Mouse (Mus musculus): ENCODE measurements around the gene Usp17lb. TPM values are rescaled to one million over a fixed set of nuclear protein-coding genes. Genes with fewer than 3 reads are reported as not detected.
"Not testable (repeated sequence)": the region's sequence is repeated elsewhere in the genome, so short reads cannot be mapped to it uniquely, and the experiment has no call there.

The Usp17lb gene
- not detected in 2 replicates for polyA plus RNA-seq (2011; ENCODE audit: insufficient read depth, insufficient read length, low read depth, missing spikeins)

DNA sequence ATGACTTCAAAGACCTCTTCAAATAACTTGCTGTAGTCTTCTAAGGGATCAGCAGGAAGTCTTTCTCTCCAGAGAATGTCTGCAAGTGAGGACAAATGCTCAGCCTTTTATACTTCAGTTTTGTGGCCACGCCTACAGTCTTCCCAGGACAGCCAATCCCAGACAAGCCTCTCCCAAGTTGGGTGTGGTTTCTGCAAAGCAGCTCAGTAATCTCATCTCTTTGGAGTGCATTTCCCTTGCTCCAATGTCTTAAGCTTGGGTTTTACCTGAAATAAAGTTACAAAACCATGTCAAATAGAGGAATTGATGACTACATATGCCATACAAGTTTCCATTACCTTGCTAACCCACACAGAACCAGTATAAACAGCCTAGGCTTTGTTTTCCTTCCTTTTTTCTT is at the start of gene Usp17lb:
TSS of gene Usp17lb (minus strand) at position 101 of the 400 bp plus-strand sequence.
- no peaks in the 10 kb centered on the region for H3K27me3 ChIP-seq (ENCODE audit: control insufficient read depth, insufficient read depth, low read length, poor library complexity, severe bottlenecking)
- no peaks in the 10 kb centered on the region for H3K4me1 ChIP-seq (ENCODE audit: control insufficient read depth, insufficient read depth, low read length)

DNA sequence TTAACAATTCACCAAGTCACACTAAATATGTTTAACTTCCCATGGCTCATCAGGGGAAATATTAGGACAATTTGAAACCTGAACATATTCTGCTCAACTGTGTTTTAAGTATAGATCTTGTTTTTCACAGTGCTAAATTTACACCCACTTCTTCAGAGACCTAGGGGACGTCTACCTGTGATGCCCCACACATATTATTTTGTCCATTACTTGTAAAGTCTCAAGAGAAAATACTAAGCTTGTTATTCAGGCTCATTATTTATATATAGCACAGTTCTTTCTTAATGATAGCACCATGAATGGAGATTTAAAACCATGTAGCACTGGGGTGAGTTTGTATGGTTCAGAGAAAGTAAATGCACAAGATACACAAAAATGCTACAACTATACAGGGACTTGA is 35.3 kb upstream of the Usp17lb start, which contains the start of gene Olfr665:
TSS of gene Olfr665 (plus strand) at position 301 of the 400 bp plus-strand sequence.
- TF ChIP-seq EP300 (IDR thresholded peaks at IDR 0.05; ENCODE audit: insufficient read depth, low read depth, low read length) (no peak), POLR2A (IDR thresholded peaks at IDR 0.05; ENCODE audit: insufficient read depth, low read length) (no peak), CTCF (IDR thresholded peaks at IDR 0.05; ENCODE audit: low read depth, low read length) (no peak)
- Histone ChIP-seq H3K4me3 (ENCODE audit: low read depth, low read length) (no peak within 1 kb of the TSS), H3K36me3 (ENCODE audit: control insufficient read depth, insufficient read depth, low read length, poor library complexity, severe bottlenecking) (no peaks in the 10 kb centered on the region), H3K9ac (ENCODE audit: low read depth, poor library complexity, severe bottlenecking) (no peak within 1 kb of the TSS), H3K27me3 (ENCODE audit: control insufficient read depth, insufficient read depth, low read length, poor library complexity, severe bottlenecking) (no peaks in the 10 kb centered on the region), H3K27ac (ENCODE audit: insufficient read depth, low read length) (no peak within 1 kb of the TSS), H3K9me3 (replicated peaks; ENCODE audit: control insufficient read depth, insufficient read depth, low read length, poor library complexity, severe bottlenecking) (no peaks in the 10 kb centered on the region), H3K4me1 (ENCODE audit: control insufficient read depth, insufficient read depth, low read length) (no peaks in the 10 kb centered on the region)

More for the DNA sequence above, at the start of gene Usp17lb:
- no peaks in the 10 kb centered on the region for H3K9me3 ChIP-seq (replicated peaks; ENCODE audit: control insufficient read depth, insufficient read depth, low read length, poor library complexity, severe bottlenecking)
- H3K36me3 ChIP-seq (ENCODE audit: control insufficient read depth, insufficient read depth, low read length, poor library complexity, severe bottlenecking): no peaks in the 10 kb centered on the region
- no peak within 1 kb of the TSS for H3K27ac ChIP-seq (ENCODE audit: insufficient read depth, low read length)
- no peak for TF ChIP-seq POLR2A (IDR thresholded peaks at IDR 0.05; ENCODE audit: insufficient read depth, low read length)
- no peak within 1 kb of the TSS for H3K4me3 ChIP-seq (ENCODE audit: low read depth, low read length)
- H3K9ac ChIP-seq (ENCODE audit: low read depth, poor library complexity, severe bottlenecking): no peak within 1 kb of the TSS

DNA sequence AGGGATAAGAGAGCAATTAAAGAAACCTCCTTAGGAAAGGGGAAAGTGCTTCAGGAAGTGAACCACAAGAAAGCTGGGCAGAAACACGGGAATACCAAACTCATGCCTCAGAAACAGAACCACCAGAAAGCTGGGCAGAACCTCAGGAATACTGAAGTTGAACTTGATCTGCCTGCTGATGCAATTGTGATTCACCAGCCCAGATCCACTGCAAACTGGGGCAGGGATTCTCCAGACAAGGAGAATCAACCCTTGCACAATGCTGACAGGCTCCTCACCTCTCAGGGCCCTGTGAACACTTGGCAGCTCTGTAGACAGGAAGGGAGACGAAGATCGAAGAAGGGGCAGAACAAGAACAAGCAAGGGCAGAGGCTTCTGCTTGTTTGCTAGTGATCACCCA is 19.0 kb upstream of the Usp17lb start:
- Histone ChIP-seq H3K27ac (ENCODE audit: insufficient read depth, low read length) (no peak overlapping the region), H3K4me1 (ENCODE audit: control insufficient read depth, insufficient read depth, low read length) (no peaks in the 10 kb centered on the region), H3K4me3 (ENCODE audit: low read depth, low read length) (no peak overlapping the region), H3K36me3 (ENCODE audit: control insufficient read depth, insufficient read depth, low read length, poor library complexity, severe bottlenecking) (no peaks in the 10 kb centered on the region), H3K9me3 (replicated peaks; ENCODE audit: control insufficient read depth, insufficient read depth, low read length, poor library complexity, severe bottlenecking) (no peaks in the 10 kb centered on the region), H3K9ac (ENCODE audit: low read depth, poor library complexity, severe bottlenecking) (no peak overlapping the region), H3K27me3 (ENCODE audit: control insufficient read depth, insufficient read depth, low read length, poor library complexity, severe bottlenecking) (no peaks in the 10 kb centered on the region)
- TF ChIP-seq CTCF (IDR thresholded peaks at IDR 0.05; ENCODE audit: low read depth, low read length): no peak
- no peak for TF ChIP-seq POLR2A (IDR thresholded peaks at IDR 0.05; ENCODE audit: insufficient read depth, low read length)
- TF ChIP-seq EP300 (IDR thresholded peaks at IDR 0.05; ENCODE audit: insufficient read depth, low read depth, low read length): no peak

DNA sequence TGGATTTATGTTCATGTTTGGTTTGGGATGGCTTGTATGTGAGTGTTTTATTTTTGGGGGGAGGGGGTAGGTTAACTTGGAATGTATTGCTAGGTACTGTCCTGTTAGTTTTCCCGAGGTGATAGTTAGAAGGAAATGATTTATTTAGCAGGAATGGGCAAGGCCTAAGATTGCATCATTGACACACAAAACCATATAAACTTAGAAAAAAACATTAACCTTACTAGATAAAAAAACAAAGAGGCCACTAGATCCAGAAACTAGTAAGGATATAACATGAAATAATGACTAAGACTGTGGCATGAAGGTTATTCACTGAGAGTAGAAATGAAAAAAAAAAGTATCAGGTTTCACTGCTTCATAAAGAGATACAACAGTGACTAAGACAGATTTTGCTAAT is 15.3 kb upstream of the Usp17lb start:
- Histone ChIP-seq H3K36me3 (ENCODE audit: control insufficient read depth, insufficient read depth, low read length, poor library complexity, severe bottlenecking) (no peaks in the 10 kb centered on the region), H3K9me3 (replicated peaks; ENCODE audit: control insufficient read depth, insufficient read depth, low read length, poor library complexity, severe bottlenecking) (no peaks in the 10 kb centered on the region), H3K27ac (ENCODE audit: insufficient read depth, low read length) (no peak overlapping the region), H3K9ac (ENCODE audit: low read depth, poor library complexity, severe bottlenecking) (no peak overlapping the region), H3K4me1 (ENCODE audit: control insufficient read depth, insufficient read depth, low read length) (no peaks in the 10 kb centered on the region), H3K27me3 (ENCODE audit: control insufficient read depth, insufficient read depth, low read length, poor library complexity, severe bottlenecking) (no peaks in the 10 kb centered on the region), H3K4me3 (ENCODE audit: low read depth, low read length) (no peak overlapping the region)
- TF ChIP-seq CTCF (IDR thresholded peaks at IDR 0.05; ENCODE audit: low read depth, low read length) (no peak), EP300 (IDR thresholded peaks at IDR 0.05; ENCODE audit: insufficient read depth, low read depth, low read length) (no peak), POLR2A (IDR thresholded peaks at IDR 0.05; ENCODE audit: insufficient read depth, low read length) (no peak)

DNA sequence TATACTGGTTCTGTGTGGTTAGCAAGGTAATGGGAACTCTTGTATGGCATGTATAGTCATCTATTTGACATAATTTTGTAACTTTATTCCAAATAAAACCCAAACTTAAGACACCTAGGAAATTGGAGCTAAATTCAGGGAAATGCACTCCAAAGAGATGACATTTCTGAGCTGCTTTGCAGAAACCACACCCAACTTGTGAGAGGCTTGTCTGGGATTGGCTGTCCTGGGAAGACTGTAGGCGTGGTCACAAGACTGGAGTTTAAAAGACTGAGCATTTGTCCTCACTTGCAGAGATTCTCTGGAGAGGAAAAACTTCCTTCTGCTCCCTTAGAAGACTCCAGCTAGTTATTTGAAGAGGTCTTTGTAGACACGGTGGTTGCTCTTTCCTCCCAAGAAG is 14.3 kb upstream of the Usp17lb start, which contains the start of gene Usp17la:
TSS of gene Usp17la (plus strand) at position 301 of the 400 bp plus-strand sequence.
- H3K27ac ChIP-seq (ENCODE audit: insufficient read depth, low read length); H3K4me1 ChIP-seq (ENCODE audit: control insufficient read depth, insufficient read depth, low read length); H3K9ac ChIP-seq (ENCODE audit: low read depth, poor library complexity, severe bottlenecking); H3K4me3 ChIP-seq (ENCODE audit: low read depth, low read length); H3K9me3 ChIP-seq (replicated peaks; ENCODE audit: control insufficient read depth, insufficient read depth, low read length, poor library complexity, severe bottlenecking); H3K27me3 ChIP-seq (ENCODE audit: control insufficient read depth, insufficient read depth, low read length, poor library complexity, severe bottlenecking); H3K36me3 ChIP-seq (ENCODE audit: control insufficient read depth, insufficient read depth, low read length, poor library complexity, severe bottlenecking): not testable (repeated sequence)

DNA sequence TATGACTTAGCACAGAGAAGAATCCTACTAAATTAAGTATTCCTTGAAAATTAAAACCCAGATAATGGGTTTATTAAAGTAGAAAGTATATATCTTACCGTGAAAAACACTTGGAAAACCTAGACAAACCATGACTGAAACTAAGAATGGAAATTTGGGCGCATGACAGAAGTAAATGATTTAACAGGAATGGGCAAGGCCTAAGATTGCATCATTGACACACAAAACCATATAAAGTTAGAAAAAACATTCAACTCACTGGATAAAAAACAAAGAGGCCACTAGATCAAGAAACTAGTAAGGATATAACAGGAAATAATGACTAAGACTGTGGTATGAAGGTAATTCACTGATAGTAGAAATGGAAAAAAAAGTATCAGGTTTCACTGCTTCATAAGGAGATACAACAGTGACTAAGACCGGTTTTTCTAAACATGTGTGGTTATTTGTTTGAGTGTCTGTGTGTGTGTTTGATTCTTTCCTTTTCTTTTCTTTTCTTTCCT is 12.9 kb upstream of the Usp17lb start:
- H3K27me3 ChIP-seq (ENCODE audit: control insufficient read depth, insufficient read depth, low read length, poor library complexity, severe bottlenecking): no peaks in the 10 kb centered on the region
- no peak overlapping the region for H3K9ac ChIP-seq (ENCODE audit: low read depth, poor library complexity, severe bottlenecking)
- H3K36me3 ChIP-seq (ENCODE audit: control insufficient read depth, insufficient read depth, low read length, poor library complexity, severe bottlenecking): no peaks in the 10 kb centered on the region
- no peak overlapping the region for H3K4me3 ChIP-seq (ENCODE audit: low read depth, low read length)
- no peaks in the 10 kb centered on the region for H3K4me1 ChIP-seq (ENCODE audit: control insufficient read depth, insufficient read depth, low read length)
- TF ChIP-seq POLR2A (IDR thresholded peaks at IDR 0.05; ENCODE audit: insufficient read depth, low read length) (no peak), CTCF (IDR thresholded peaks at IDR 0.05; ENCODE audit: low read depth, low read length) (no peak), EP300 (IDR thresholded peaks at IDR 0.05; ENCODE audit: insufficient read depth, low read depth, low read length) (no peak)
- H3K27ac ChIP-seq (ENCODE audit: insufficient read depth, low read length): no peak overlapping the region
- no peaks in the 10 kb centered on the region for H3K9me3 ChIP-seq (replicated peaks; ENCODE audit: control insufficient read depth, insufficient read depth, low read length, poor library complexity, severe bottlenecking)

DNA sequence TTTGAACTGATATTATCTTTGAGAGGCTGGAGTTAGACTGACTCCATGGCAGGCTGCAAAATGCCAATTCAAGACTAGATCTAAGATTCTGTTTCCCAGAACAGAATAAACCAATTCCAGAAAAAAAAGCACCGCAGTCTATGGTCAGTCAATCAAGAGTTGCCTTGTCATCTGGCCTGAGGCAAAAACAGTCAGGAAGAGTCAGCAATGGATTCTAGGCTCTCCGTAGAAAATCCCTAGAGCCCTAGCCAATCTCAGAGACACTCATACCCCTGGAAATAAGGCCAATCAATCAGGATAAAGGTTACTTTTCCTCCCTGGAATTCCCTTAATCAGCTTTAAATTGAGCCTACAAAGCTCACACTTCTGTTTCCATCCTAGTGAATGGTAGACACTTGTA is 9.1 kb upstream of the Usp17lb start:
- not testable (repeated sequence) for H3K4me1 ChIP-seq (ENCODE audit: control insufficient read depth, insufficient read depth, low read length); H3K27ac ChIP-seq (ENCODE audit: insufficient read depth, low read length); H3K9ac ChIP-seq (ENCODE audit: low read depth, poor library complexity, severe bottlenecking); H3K27me3 ChIP-seq (ENCODE audit: control insufficient read depth, insufficient read depth, low read length, poor library complexity, severe bottlenecking); H3K4me3 ChIP-seq (ENCODE audit: low read depth, low read length); H3K9me3 ChIP-seq (replicated peaks; ENCODE audit: control insufficient read depth, insufficient read depth, low read length, poor library complexity, severe bottlenecking); H3K36me3 ChIP-seq (ENCODE audit: control insufficient read depth, insufficient read depth, low read length, poor library complexity, severe bottlenecking)
